Mouse (Mus musculus): ENCODE measurements at regions not wholly inside any gene's neighbourhood (a gene's known extent, or its start where the extent isn't known, plus 50 kb on each side); places are given as distances from the start of the nearest gene placed in this dataset.

DNA sequence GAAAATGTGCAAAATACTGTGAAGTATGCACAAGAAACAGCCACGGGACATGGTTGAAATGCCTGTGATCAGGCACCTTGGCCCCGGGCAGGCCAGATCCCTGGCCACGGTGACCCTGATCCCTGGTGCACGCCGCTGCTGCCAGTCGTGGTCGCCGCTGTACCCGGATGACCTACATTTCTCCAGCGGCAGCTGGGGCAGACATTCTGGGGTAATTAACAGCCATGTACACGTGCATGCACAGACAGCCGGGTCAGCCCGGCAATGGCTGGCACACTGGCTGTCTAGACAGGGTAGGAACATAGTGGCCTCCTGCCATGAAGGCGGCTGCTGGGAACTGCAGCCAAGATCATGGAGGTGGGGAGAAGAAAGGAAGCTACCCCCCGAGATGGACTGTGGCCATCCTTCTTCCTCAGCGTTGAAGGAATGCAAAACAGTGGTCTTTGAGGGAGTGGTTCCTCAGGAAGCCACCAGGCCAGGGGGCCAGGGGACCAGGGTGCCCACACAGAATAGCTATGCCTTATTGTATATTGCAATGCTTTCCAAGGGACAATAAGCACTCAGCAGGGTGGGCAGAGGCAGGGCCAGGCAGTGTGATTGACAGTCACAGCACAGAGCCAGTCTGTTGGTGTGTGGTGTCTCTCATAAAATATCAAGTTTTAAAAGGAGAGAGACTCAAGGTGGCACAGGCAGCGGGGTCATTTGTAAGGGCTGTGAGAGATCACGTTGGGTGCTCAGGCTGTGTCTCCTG is 108.3 kb upstream of the 1700021F07Rik start:
- DNase-seq (ENCODE audit: low spot score) (peak; percentile 84), ATAC-seq (peak; percentile 91)
- Histone ChIP-seq H3K27ac (no peak overlapping the region), H3K27me3 (ENCODE audit: insufficient read depth, low read length) (no peaks in the 10 kb centered on the region), H3K36me3 (ENCODE audit: insufficient read depth, low read length) (no peaks in the 10 kb centered on the region), H3K4me1 (ENCODE audit: insufficient read depth, low read length) (peaks cover 16% of the 10 kb centered on the region; the same call in 1 of the 2 replicates), H3K9ac (replicated peaks; ENCODE audit: low read length) (no peak overlapping the region), H3K4me2 (ENCODE audit: low read depth, low read length) (no peak overlapping the region), H3K4me3 (ENCODE audit: low read length) (no peak overlapping the region), H3K9me3 (ENCODE audit: low read length) (no peaks in the 10 kb centered on the region)
- WGBS, result 22% methylated on average over 18 of the region's 18 CpGs
- 0 out of 2 replicates have a peak, but pooled peaks have one; percentile 19 for TF ChIP-seq CTCF (IDR thresholded peaks at IDR 0.05; ENCODE audit: low read depth)

DNA sequence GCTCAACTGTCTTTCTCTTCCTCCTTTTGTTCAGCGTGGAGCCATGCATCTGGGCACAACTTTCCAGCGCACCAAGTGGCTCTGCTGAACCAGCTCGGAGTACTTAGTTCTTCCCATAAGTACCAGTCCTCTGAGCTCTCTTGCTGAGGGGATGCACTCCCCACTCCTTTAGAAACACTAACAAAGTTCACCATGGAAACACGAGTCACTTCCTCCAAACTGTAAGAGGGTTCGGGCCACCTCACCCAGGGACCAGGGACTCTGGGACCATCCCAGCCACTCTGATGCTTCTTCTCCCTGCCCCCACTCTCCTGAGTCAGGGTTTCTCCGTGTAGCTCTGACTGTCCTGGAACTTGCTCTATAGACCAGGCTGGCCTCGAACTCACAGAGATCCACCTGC is 107.0 kb upstream of the 1700021F07Rik start:
- Histone ChIP-seq H3K9me3 (ENCODE audit: low read length) (no peaks in the 10 kb centered on the region), H3K27me3 (ENCODE audit: insufficient read depth, low read length) (no peaks in the 10 kb centered on the region), H3K4me2 (ENCODE audit: low read depth, low read length) (no peak overlapping the region), H3K4me1 (ENCODE audit: insufficient read depth, low read length) (peaks cover 16% of the 10 kb centered on the region; the same call in 1 of the 2 replicates), H3K36me3 (ENCODE audit: insufficient read depth, low read length) (no peaks in the 10 kb centered on the region), H3K27ac (no peak overlapping the region), H3K4me3 (ENCODE audit: low read length) (no peak overlapping the region), H3K9ac (replicated peaks; ENCODE audit: low read length) (no peak overlapping the region)
- TF ChIP-seq CTCF (IDR thresholded peaks at IDR 0.05; ENCODE audit: low read depth), result no peak
- 84% methylated on average over 7 of the region's 7 CpGs for WGBS
- ATAC-seq (no peak), DNase-seq (ENCODE audit: low spot score) (no peak)

DNA sequence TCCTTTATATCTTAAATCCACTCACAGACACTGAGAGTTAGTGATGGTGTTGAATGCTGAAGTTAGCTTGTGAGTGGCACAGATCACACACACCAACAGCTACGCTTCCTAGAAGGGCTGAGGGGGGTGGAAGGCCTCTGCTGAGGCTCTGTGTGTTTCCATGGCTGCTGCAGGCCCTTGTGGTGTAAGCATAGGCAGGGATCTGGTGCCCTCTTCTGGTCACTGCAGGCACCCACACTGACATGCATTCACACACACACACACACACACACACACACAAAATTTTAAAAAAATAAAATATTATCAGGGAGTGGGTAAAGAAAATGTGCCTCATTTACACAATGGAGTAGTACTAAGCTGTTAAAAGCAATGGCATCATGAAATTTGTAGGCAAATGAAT is 105.5 kb upstream of the 1700021F07Rik start:
- DNase-seq (ENCODE audit: low spot score) (peak; percentile 30), ATAC-seq (no peak)
- Histone ChIP-seq H3K4me2 (ENCODE audit: low read depth, low read length) (no peak overlapping the region), H3K36me3 (ENCODE audit: insufficient read depth, low read length) (no peaks in the 10 kb centered on the region), H3K27me3 (ENCODE audit: insufficient read depth, low read length) (no peaks in the 10 kb centered on the region), H3K9ac (replicated peaks; ENCODE audit: low read length) (no peak overlapping the region), H3K4me1 (ENCODE audit: insufficient read depth, low read length) (peaks cover 16% of the 10 kb centered on the region; the same call in 1 of the 2 replicates), H3K27ac (no peak overlapping the region), H3K9me3 (ENCODE audit: low read length) (no peaks in the 10 kb centered on the region), H3K4me3 (ENCODE audit: low read length) (no peak overlapping the region)
- whole genome bisulfite sequencing, result 70% methylated on average over 1 of the region's 1 CpGs
- peak; percentile 60 for TF ChIP-seq CTCF (IDR thresholded peaks at IDR 0.05; ENCODE audit: low read depth)

DNA sequence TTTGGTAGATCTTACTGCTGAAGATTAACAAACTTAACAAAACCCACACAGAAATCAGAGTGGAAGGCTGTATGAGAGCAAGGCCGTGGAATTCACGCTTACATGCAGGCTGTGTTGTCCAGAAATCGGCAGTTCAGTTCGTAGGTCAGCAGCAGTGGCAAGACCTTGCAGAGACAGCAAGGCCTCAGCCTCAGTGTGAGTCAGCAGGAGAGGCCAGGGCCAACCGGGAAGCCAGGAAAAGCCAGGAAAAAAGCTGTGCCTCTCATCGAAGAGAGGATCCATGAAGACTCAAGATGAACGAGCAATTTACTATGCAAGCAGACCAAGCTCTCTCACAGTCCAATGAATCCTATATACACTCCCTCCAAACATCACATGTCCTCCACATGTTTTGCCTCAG is 103.4 kb upstream of the 1700021F07Rik start:
- Histone ChIP-seq H3K4me3 (ENCODE audit: low read length) (no peak overlapping the region), H3K27me3 (ENCODE audit: insufficient read depth, low read length) (no peaks in the 10 kb centered on the region)

DNA sequence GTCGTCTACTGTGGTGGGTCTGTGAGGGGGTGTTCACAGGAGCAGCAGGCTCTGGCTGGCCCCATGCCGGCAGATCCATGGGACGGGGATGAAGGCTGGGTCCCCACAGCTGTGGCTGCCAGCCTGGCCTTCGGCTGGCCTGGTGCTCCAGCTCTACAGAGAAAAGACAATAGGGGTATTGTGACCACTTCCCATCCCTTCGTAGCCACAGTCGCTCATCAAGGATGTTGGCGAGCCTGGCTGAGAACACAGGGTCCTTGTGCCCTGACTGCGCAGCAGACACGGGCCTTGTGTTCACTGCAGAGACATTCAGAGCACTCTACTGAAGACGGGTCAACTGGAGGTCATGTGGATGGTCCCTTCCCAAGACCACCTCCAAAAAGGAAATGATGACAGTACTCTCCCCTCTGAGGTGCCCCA is 102.4 kb upstream of the 1700021F07Rik start:
- ATAC-seq, result peak; percentile 86
- H3K36me3 ChIP-seq (ENCODE audit: insufficient read depth, low read length), result no peaks in the 10 kb centered on the region
- no peaks in the 10 kb centered on the region for H3K9me3 ChIP-seq (ENCODE audit: low read length)
- H3K4me2 ChIP-seq (ENCODE audit: low read depth, low read length), result no peak overlapping the region
- H3K27ac ChIP-seq, result 0 out of 2 replicates have a peak overlapping the region, but pooled peaks have one; percentile 29
- H3K4me3 ChIP-seq (ENCODE audit: low read length), result no peak overlapping the region
- H3K9ac ChIP-seq (replicated peaks; ENCODE audit: low read length), result no peak overlapping the region
- no peaks in the 10 kb centered on the region for H3K27me3 ChIP-seq (ENCODE audit: insufficient read depth, low read length)
- WGBS, result 37% methylated on average over 10 of the region's 10 CpGs
- peak; percentile 56 for DNase-seq (ENCODE audit: low spot score)
- H3K4me1 ChIP-seq (ENCODE audit: insufficient read depth, low read length), result peaks cover 3% of the 10 kb centered on the region; the same call in 1 of the 2 replicates
- TF ChIP-seq CTCF (IDR thresholded peaks at IDR 0.05; ENCODE audit: low read depth), result no peak

More for the DNA sequence above, 103.4 kb upstream of the 1700021F07Rik start:
- no peak for DNase-seq (ENCODE audit: low spot score)
- TF ChIP-seq CTCF (IDR thresholded peaks at IDR 0.05; ENCODE audit: low read depth), result no peak
- no peaks in the 10 kb centered on the region for H3K9me3 ChIP-seq (ENCODE audit: low read length)
- H3K36me3 ChIP-seq (ENCODE audit: insufficient read depth, low read length), result no peaks in the 10 kb centered on the region
- no peak overlapping the region for H3K4me2 ChIP-seq (ENCODE audit: low read depth, low read length)
- no peak overlapping the region for H3K9ac ChIP-seq (replicated peaks; ENCODE audit: low read length)
- ATAC-seq, result no peak
- 89% methylated on average over 7 of the region's 7 CpGs for WGBS
- H3K4me1 ChIP-seq (ENCODE audit: insufficient read depth, low read length), result peaks cover 10% of the 10 kb centered on the region; the same call in 1 of the 2 replicates
- H3K27ac ChIP-seq, result no peak overlapping the region

DNA sequence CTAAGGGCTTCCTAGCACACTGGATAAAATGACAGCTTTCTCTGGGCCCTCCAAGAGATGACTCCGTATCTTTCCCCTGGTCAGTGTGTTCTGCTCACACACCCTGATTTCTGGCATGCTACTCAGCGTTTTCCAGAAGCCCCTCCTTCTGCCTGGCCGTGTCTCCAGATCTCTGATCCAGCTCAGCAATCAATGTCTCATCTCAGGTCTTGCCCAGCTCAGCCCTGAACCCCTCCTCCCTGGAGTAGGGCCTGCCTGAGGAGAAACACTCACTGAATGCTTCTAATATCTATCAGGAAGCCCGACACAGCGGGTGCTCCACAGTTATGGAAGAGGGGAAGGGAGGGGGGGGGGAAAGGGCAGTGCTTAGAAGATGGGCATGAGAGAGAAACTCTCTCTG is 101.9 kb upstream of the 1700021F07Rik start:
- Histone ChIP-seq H3K4me1 (ENCODE audit: insufficient read depth, low read length) (no peaks in the 10 kb centered on the region), H3K9me3 (ENCODE audit: low read length) (no peaks in the 10 kb centered on the region), H3K27ac (0 out of 2 replicates have a peak overlapping the region, but pooled peaks have one; percentile 29), H3K36me3 (ENCODE audit: insufficient read depth, low read length) (no peaks in the 10 kb centered on the region), H3K4me2 (ENCODE audit: low read depth, low read length) (no peak overlapping the region), H3K4me3 (ENCODE audit: low read length) (no peak overlapping the region), H3K27me3 (ENCODE audit: insufficient read depth, low read length) (no peaks in the 10 kb centered on the region), H3K9ac (replicated peaks; ENCODE audit: low read length) (no peak overlapping the region)
- TF ChIP-seq CTCF (IDR thresholded peaks at IDR 0.05; ENCODE audit: low read depth), result no peak
- no peak for DNase-seq (ENCODE audit: low spot score)
- 37% methylated on average over 5 of the region's 5 CpGs for WGBS
- peak; percentile 44 for ATAC-seq

DNA sequence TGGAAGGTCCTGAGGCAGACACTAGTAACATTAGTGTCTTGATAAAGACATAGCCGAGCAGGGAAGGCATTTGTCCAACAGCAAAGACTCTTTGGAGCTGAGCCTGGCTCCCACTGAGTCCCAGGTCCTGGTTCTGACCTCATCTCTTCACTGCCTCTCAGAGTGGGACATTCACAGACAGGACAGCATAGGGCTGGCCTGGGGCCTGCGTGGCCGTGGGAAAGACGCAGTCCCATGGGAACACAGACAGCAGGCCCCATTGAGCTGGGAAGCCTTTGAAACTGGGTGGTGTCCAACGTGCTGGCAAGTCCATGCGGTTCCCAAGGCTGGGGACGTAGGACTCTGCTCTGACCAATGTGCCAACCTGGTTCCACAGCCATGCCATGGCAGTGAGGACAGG is 97.5 kb upstream of the 1700021F07Rik start:
- Histone ChIP-seq H3K36me3 (ENCODE audit: insufficient read depth, low read length) (no peaks in the 10 kb centered on the region), H3K4me1 (ENCODE audit: insufficient read depth, low read length) (no peaks in the 10 kb centered on the region), H3K9me3 (ENCODE audit: low read length) (no peaks in the 10 kb centered on the region), H3K4me2 (ENCODE audit: low read depth, low read length) (no peak overlapping the region), H3K27ac (no peak overlapping the region), H3K27me3 (ENCODE audit: insufficient read depth, low read length) (no peaks in the 10 kb centered on the region), H3K9ac (replicated peaks; ENCODE audit: low read length) (no peak overlapping the region), H3K4me3 (ENCODE audit: low read length) (no peak overlapping the region)
- DNase-seq (ENCODE audit: low spot score) (peak; percentile 58), ATAC-seq (peak; percentile 73)
- TF ChIP-seq CTCF (IDR thresholded peaks at IDR 0.05; ENCODE audit: low read depth), result no peak
- WGBS, result 49% methylated on average over 7 of the region's 7 CpGs

Measured in hindbrain, postnatal 0 days (tissue).